In genomic region chr17:57031661-57032420, GRCm38 (mm10) we compare ENCODE assay signal across 8 mouse cellular contexts. TPM values are rescaled to one million over a fixed set of nuclear protein-coding genes. Genes with fewer than 3 reads are reported as not detected.
A peak's percentile ranks its signal among the peaks of the same experiment; 100 is the strongest.
DNase-seq lines count a peak whose midpoint lies in the region; ATAC-seq lines count a peak whose summit lies in the region.

No protein-coding gene starts in this region.

- H3K4me1 ChIP-seq in heart, embryonic 14.5 days (ENCODE audit: control insufficient read depth in 2 of 2, insufficient read depth in 2 of 2, low read length in 2 of 2), result peaks cover 12 to 18% of the 10 kb centered on the region in 2 experiments
- H3K4me1 ChIP-seq in liver, embryonic 13.5 days (replicated peaks), result peaks cover 46% of the 10 kb centered on the region
- H3K4me1 ChIP-seq in stomach, embryonic 16.5 days (ENCODE audit: control insufficient read depth, insufficient read depth, low read length), result peaks cover 13% of the 10 kb centered on the region

- WGBS in heart, embryonic 14.5 days, result under 1% methylated on average over 38 of the region's 38 CpGs
- under 1% methylated on average over 38 of the region's 38 CpGs for WGBS in liver, embryonic 13.5 days (ENCODE audit: insufficient replicate concordance)
- WGBS in stomach, embryonic 16.5 days, result under 1% methylated on average over 38 of the region's 38 CpGs

- H3K27me3 ChIP-seq in heart, embryonic 14.5 days (ENCODE audit: control insufficient read depth, insufficient read depth, low read length), result no peaks in the 10 kb centered on the region
- H3K27me3 ChIP-seq in liver, embryonic 13.5 days, result peaks cover 4% of the 10 kb centered on the region; the same call in 1 of the 2 replicates
- no peaks in the 10 kb centered on the region for H3K27me3 ChIP-seq in stomach, embryonic 16.5 days (ENCODE audit: control insufficient read depth, insufficient read depth, low read length)

- H3K4me2 ChIP-seq in heart, embryonic 14.5 days (ENCODE audit: low read length), result peak overlapping the region; percentile 66
- H3K4me2 ChIP-seq in liver, embryonic 13.5 days, result peak overlapping the region; percentile 94
- peak overlapping the region; percentile 64 for H3K4me2 ChIP-seq in stomach, embryonic 16.5 days (ENCODE audit: low read depth, low read length)

- H3K4me3 ChIP-seq in heart, embryonic 14.5 days (ENCODE audit: control insufficient read depth in 1 of 2, insufficient read depth in 1 of 2, low read depth in 1 of 2, low read length in 2 of 2), result peak overlapping the region; percentile 34 to 51
- peak overlapping the region; percentile 99 for H3K4me3 ChIP-seq in liver, embryonic 13.5 days (replicated peaks)
- peak overlapping the region; percentile 91 for H3K4me3 ChIP-seq in stomach, embryonic 16.5 days (replicated peaks; ENCODE audit: low read length)

- H3K9me3 ChIP-seq in heart, embryonic 14.5 days (ENCODE audit: control insufficient read depth, low read length), result no peaks in the 10 kb centered on the region
- no peaks in the 10 kb centered on the region for H3K9me3 ChIP-seq in liver, embryonic 13.5 days (replicated peaks)
- no peaks in the 10 kb centered on the region for H3K9me3 ChIP-seq in stomach, embryonic 16.5 days (replicated peaks; ENCODE audit: control insufficient read depth, low read length)

- peak; percentile 98 to 99 for DNase-seq in CD8-positive naive resting alpha-beta T cell, adult 2 months (ENCODE audit: low read depth in 2 of 2, low spot score in 2 of 2)
- peak; percentile 100 for DNase-seq in c-Kit-negative CD71-positive TER-119-positive erythroid progenitor cells, embryonic 14.5 days (ENCODE audit: low read depth, low spot score)
- peak; percentile 100 for DNase-seq in fibroblast of lung, adult 2 months (ENCODE audit: low read depth)
- peak; percentile 100 for DNase-seq in kidney, postnatal 14 days
- DNase-seq in liver, embryonic 13.5 days, result peak; percentile 100
- peak; percentile 96 for DNase-seq in neural tube, embryonic 10.5 days (ENCODE audit: extremely low spot score, low spot score)

- H3K36me3 ChIP-seq in heart, embryonic 14.5 days (ENCODE audit: control insufficient read depth, insufficient read depth, low read length), result peaks cover 22% of the 10 kb centered on the region
- peaks cover 24% of the 10 kb centered on the region for H3K36me3 ChIP-seq in liver, embryonic 13.5 days
- peaks cover 11% of the 10 kb centered on the region; the same call in 1 of the 2 replicates for H3K36me3 ChIP-seq in stomach, embryonic 16.5 days (ENCODE audit: control insufficient read depth, insufficient read depth, low read length)

- H3K9ac ChIP-seq in heart, embryonic 14.5 days (ENCODE audit: low read length), result peak overlapping the region; percentile 52
- peak overlapping the region; percentile 82 for H3K9ac ChIP-seq in liver, embryonic 13.5 days
- peak overlapping the region; percentile 74 for H3K9ac ChIP-seq in stomach, embryonic 16.5 days (ENCODE audit: low read length)

- H3K27ac ChIP-seq in heart, embryonic 14.5 days (replicated peaks in 1 of 2; ENCODE audit: control insufficient read depth in 1 of 2, insufficient read depth in 1 of 2, low read depth in 2 of 2, low read length in 2 of 2), result peak overlapping the region; percentile 90 to 95
- H3K27ac ChIP-seq in liver, embryonic 13.5 days, result peak overlapping the region; percentile 89
- H3K27ac ChIP-seq in stomach, embryonic 16.5 days (ENCODE audit: low read length), result peak overlapping the region; percentile 88

- ATAC-seq in heart, embryonic 14.5 days (ENCODE audit: insufficient number of reproducible peaks, insufficient read depth, low FRiP score, low read depth), result peak; percentile 92
- ATAC-seq in liver, embryonic 13.5 days (ENCODE audit: low read depth), result peak; percentile 93
- ATAC-seq in stomach, embryonic 16.5 days (ENCODE audit: insufficient read depth, low FRiP score), result peak; percentile 97

RNA-seq across cellular contexts. Expression of gene Khsrp, which starts 0.5 kb away (rescaled TPM):
- 32.2 and 36.9 TPM in 2 replicates for polyA plus RNA-seq in heart, embryonic 14.5 days (2014; fragmentation: Nextera tagmentation; extraction: Ambion mirVana)
- polyA plus RNA-seq in liver, embryonic 13.5 days (2015; fragmentation: Nextera tagmentation; extraction: Ambion mirVana), result 26.2 and 27.8 TPM in 2 replicates
- polyA plus RNA-seq in stomach, embryonic 16.5 days (2015; fragmentation: Nextera tagmentation; extraction: Ambion mirVana), result 18.6 and 20.1 TPM in 2 replicates

RNA-seq across cellular contexts. Expression of gene Slc25a41, which starts 9.6 kb away (rescaled TPM):
- polyA plus RNA-seq in heart, embryonic 14.5 days (2014; fragmentation: Nextera tagmentation; extraction: Ambion mirVana), result not detected in 2 replicates
- polyA plus RNA-seq in liver, embryonic 13.5 days (2015; fragmentation: Nextera tagmentation; extraction: Ambion mirVana), result not detected in 2 replicates
- not detected in 2 replicates for polyA plus RNA-seq in stomach, embryonic 16.5 days (2015; fragmentation: Nextera tagmentation; extraction: Ambion mirVana)

RNA-seq across cellular contexts. Expression of gene Gm17949, which starts 20.6 kb away (rescaled TPM):
- polyA plus RNA-seq in heart, embryonic 14.5 days (2014; fragmentation: Nextera tagmentation; extraction: Ambion mirVana), result 0.34 TPM in 1 of 2 replicates, not detected in the other
- polyA plus RNA-seq in liver, embryonic 13.5 days (2015; fragmentation: Nextera tagmentation; extraction: Ambion mirVana), result 0.20 and 0.21 TPM in 2 replicates
- 0.67 and 0.90 TPM in 2 replicates for polyA plus RNA-seq in stomach, embryonic 16.5 days (2015; fragmentation: Nextera tagmentation; extraction: Ambion mirVana)

RNA-seq across cellular contexts. Expression of gene Gtf2f1, which starts 20.8 kb away (rescaled TPM):
- 29.2 and 31.0 TPM in 2 replicates for polyA plus RNA-seq in heart, embryonic 14.5 days (2014; fragmentation: Nextera tagmentation; extraction: Ambion mirVana)
- 64.4 and 73.9 TPM in 2 replicates for polyA plus RNA-seq in liver, embryonic 13.5 days (2015; fragmentation: Nextera tagmentation; extraction: Ambion mirVana)
- 58.0 and 63.2 TPM in 2 replicates for polyA plus RNA-seq in stomach, embryonic 16.5 days (2015; fragmentation: Nextera tagmentation; extraction: Ambion mirVana)

RNA-seq across cellular contexts. Expression of gene Crb3, which starts 27.1 kb away (rescaled TPM):
- 0.19 and 0.27 TPM in 2 replicates for polyA plus RNA-seq in heart, embryonic 14.5 days (2014; fragmentation: Nextera tagmentation; extraction: Ambion mirVana)
- 2.9 and 3.1 TPM in 2 replicates for polyA plus RNA-seq in liver, embryonic 13.5 days (2015; fragmentation: Nextera tagmentation; extraction: Ambion mirVana)
- 62.6 and 65.5 TPM in 2 replicates for polyA plus RNA-seq in stomach, embryonic 16.5 days (2015; fragmentation: Nextera tagmentation; extraction: Ambion mirVana)

Comparison
In these comparisons a context has a peak if more than half of its experiments do, and no peak if none do; other contexts are left out.
1. Peak in every context shown above with its lines: DNase-seq, ATAC-seq, H3K4me3 ChIP-seq and H3K27ac ChIP-seq.
2. H3K4me3 ChIP-seq: peak in every context shown above with its lines; median percentile 99 in liver, embryonic 13.5 days; 91 in stomach, embryonic 16.5 days; 42 in heart, embryonic 14.5 days.